Mouse (Mus musculus): ENCODE measurements at regions not wholly inside any gene's neighbourhood (a gene's known extent, or its start where the extent isn't known, plus 50 kb on each side); places are given as distances from the start of the nearest gene placed in this dataset.
A peak's percentile ranks its signal among the peaks of the same experiment; 100 is the strongest.

DNA sequence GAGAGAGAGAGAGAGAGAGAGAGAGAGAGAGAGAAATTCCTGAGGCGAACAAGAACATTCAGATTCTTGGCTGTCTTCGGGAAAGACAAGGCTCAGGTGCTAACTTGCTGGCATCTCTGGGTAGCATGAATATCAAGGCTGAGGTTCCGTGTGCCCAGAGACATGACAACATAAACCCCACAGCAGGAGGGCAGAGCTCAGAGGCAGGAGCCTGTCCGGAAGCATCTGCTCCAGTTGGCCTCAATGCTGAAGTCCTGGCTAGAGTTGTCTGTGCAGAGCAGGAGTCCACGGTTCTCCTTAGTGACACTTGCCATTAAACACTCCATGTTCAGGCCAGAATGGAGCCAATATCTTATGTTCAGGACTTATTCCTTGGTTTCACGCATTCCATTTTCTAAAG lies 555.6 kb downstream of the Plekhb2 start:
- intact Hi-C loops (cut with DNase I): no loop called here
- DNase-seq (ENCODE audit: low spot score in 2 of 2): no peak

DNA sequence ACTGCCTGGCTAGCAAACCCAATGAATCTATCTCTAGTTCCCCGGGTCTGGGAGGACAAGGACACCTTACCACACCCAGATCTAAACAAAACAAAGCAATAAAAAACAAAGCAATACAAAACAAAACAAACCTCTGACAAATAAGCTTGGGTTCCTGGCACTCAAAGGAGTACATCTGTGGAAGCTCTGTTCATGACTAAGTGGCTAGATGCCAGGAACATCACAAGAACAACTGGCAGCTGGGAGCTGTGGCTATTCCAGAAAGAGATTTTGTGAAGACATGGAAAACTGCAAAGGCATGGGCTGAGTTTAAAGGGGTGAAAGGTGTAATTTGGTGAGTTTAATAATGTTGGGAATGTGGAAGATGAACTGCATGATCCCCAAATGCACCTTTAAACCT lies 565.9 kb downstream of the Plekhb2 start:
- peak in 1 of 2 experiments; percentile 20 for DNase-seq (ENCODE audit: low spot score in 2 of 2)
- intact Hi-C loops (cut with DNase I): no loop called here

DNA sequence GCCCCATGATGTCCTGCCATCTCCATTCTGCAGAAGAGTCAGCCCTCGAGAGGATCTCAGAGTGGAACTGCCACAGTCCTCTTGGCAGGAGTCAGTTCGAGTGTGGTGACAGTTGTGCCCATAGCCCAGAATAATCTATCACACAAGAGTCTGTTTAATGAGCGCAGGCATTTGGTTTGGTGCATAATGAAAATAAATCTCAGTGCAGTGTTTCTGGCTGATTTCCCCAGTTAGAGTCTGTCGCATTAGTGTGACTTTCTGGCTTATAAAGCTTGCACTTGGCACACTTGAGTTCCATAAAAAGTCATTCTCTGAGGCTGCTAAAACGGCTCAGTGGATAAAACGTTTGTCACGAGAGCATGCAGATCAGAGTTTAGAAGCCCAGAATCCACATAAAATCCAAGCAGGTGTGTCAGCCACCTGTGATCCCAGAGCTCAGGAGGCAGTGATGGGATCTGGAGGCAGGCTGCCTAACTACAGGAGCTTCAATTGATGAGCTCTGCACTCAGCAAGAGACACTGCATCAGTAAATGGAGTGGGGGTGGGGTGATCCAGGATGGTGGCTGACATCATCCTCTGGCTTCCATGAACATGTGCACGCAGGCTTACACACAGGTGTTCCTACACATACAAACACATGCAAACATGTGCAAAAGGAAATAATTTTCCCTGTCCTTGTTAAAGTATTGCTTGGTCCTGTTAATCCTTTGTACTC lies 578.5 kb downstream of the Plekhb2 start:
- peak in 1 of 2 experiments; percentile 16 for DNase-seq (ENCODE audit: low spot score in 2 of 2)
- intact Hi-C loops (cut with DNase I): no loop called here

DNA sequence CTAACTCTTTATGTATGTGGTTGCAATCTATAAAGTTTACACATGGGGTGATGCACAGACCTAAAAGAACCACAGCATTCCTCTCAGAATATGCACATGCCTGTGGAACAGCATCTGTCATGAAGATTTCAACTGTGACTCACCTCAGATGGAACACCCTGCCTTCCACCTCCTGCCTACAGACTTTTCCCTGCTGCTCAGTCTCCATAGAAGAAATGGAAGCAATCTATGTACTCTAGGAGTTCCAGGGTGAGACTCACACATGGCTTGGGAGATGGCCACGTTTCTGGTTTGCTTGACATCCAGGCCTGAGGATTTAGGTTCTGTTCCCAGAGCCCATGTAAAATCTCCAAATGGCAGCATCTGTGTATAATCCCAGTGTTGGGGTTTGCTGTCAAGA lies 579.7 kb downstream of the Plekhb2 start:
- DNase-seq (ENCODE audit: low spot score in 2 of 2): peak in 1 of 2 experiments; percentile 78

DNA sequence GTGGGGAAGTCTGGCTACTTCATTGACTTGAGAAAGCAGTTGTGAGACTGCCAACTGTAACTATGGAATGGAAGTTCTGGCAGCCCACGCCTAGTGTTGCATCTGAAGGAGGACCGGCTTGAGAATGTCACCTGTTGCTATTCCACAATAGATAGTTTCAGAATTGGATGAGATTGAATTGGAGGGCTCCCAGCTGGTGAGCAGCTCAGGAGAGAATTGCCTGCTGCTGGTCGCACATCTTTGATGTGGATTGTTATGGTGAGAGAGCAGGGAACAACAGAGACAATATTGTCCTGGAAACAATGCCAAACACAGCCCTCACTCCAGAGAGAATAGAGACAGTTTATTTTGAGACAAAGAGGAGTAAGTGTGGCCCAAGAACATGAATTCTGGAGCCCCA lies 585.9 kb downstream of the Plekhb2 start:
- DNase-seq (ENCODE audit: low spot score in 2 of 2): peak in 1 of 2 experiments; percentile 33
- intact Hi-C loops (cut with DNase I): no loop called here

More for the DNA sequence above, 579.7 kb downstream of the Plekhb2 start:
- intact Hi-C loops (cut with DNase I): no loop called here

DNA sequence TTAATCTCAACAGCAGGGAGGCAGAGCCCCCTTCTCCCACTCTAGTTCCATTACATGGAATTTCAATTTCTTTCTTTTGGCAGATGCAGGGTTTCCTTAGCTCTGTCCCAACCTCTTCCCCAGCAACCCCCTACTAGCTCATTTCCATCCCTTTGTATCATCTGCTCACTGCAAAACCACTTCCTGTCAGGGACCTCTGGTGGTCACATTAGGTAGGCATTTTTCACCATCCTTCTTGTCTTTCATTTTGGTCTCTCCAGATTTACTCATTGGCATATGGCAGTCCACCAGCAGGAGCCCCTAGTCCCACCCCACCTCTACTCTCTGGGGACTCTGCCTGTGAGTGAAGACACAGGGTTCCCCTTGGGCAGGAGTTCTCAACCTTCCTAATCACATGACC lies 597.6 kb downstream of the Plekhb2 start:
- no peak for DNase-seq (ENCODE audit: low spot score in 2 of 2)
- intact Hi-C loops (cut with DNase I): no loop called here

DNA sequence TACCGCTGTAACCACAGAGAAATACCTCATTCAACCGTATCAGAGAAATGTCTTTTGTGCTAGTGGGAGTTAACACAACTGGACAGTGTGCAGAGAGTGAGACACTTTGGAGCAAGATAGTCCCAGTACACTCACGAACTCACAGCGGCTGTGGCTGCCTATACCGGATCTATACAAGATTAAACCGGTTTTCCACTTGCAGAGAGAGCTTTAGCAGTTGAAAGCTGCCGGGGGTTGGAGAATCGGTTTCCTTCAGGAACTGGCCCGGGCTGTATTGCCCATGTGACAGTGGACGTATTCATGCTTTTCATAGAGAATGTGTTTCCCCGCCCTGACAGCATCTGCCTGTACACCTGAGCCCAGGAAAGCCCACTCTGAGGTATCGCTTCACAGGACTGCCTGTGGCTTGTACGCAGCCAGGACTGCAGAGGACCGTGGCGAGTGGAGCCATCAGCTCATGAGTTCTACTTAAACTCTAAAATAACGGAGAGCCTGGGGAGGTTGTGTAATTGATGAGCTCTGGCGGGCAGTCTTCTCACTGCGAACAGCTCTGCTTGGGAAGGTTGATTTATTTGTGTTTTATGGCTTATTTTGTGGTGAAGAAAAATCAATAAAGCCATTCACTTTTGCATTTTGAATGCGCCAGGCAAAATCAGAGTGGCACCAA lies 602.8 kb downstream of the Plekhb2 start:
- intact Hi-C loops (cut with DNase I): no loop called here
- no peak for DNase-seq (ENCODE audit: low spot score in 2 of 2)

DNA sequence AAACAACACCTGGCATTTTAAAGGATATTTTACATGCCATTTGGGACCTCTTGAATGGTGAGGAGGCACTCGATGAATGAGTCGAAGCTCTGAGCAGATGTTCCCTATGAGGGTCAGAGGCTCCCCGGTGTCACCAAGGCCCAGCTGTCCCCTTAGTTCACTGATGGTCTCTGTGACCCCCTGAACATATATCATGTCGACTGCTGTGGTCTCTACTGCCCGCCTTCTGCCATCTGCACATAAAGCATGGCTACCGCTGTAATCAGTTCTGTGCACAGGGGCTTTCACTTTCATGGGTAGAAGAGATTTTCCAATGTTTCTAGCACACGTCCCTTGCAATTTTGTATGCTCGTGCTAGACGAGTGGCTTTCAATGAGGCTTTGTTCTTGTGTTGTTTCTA lies 607.8 kb downstream of the Plekhb2 start:
- no peak for DNase-seq (ENCODE audit: low spot score in 2 of 2)
- intact Hi-C loops (cut with DNase I): no loop called here

DNA sequence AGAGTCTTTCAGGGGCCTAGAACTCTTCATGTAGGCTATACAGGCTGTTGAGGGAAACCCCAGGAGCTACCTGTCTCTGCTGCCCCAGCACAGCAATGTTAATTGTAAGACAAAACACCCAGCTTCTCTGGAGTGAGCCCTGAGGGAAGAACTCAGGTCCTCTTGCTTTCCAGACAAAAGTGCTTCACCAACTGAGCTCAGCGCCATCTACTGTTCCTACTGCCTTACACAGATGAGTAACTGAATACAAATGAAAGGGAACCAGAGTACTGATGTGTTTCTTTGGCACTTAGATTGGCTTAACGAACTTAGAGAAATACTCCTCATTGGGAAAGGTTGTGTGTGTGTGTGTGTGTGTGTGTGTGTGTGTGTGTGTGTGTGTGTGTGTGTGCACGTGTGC lies 603.1 kb upstream of the Hs6st1 start:
- DNase-seq (ENCODE audit: low spot score in 2 of 2): peak; percentile 14 to 60
- intact Hi-C loops (cut with DNase I): loop anchor here (5.0 kb wide), 1 partner anchor 433 kb away; no protein-coding TSS in a partner anchor

DNA sequence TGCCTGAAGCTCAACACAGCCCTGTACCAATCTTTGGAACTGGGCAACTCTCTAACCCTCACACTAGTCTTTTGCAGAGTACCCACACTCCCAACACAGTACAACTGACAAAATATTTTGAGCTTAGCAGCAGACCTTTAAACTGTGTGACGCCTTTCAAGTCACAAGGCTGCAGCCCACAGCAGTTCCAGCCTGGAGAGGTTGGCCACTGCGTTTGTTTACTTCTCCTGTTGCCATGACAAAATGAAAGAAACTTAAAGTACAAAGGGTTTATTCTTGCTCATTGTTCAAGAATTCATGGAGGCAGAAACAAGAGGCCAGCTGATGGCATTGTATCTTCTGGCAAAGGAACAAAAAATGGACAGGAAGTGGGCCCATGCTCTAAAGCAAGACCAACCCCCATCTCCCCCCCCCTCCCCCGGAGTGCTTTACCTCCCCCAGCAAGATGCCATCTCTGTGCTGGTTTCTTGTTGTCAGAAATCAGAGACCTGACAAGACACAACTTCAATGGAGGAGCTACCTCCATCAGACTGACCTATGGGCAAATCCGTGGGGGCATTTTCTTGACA lies 598.9 kb upstream of the Hs6st1 start:
- no peak for DNase-seq (ENCODE audit: low spot score in 2 of 2)
- intact Hi-C loops (cut with DNase I): loop anchor here (5.0 kb wide), 1 partner anchor 437 kb away; no protein-coding TSS in a partner anchor

DNA sequence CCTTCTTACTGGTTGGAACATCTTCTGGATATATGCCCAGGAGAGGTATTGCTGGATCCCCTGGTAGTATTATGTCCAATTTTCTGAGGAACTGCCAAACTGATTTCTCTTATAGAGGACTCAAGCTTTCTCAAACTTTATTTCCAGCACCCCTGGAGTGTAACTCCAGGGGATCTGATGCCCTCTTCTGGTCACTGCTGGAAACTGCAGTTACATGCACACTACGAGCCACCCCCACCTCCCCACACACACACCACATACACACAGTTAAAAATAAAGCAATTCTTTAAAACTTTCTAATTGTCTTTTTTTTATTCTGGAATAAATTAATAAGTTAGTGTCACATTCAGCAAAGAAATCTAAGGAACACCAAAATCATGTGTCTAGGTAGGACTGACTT lies 589.9 kb upstream of the Hs6st1 start:
- intact Hi-C loops (cut with DNase I): loop anchor here (10.0 kb wide), 1 partner anchor 583 kb away; no protein-coding TSS in a partner anchor
- no peak for DNase-seq (ENCODE audit: low spot score in 2 of 2)

DNA sequence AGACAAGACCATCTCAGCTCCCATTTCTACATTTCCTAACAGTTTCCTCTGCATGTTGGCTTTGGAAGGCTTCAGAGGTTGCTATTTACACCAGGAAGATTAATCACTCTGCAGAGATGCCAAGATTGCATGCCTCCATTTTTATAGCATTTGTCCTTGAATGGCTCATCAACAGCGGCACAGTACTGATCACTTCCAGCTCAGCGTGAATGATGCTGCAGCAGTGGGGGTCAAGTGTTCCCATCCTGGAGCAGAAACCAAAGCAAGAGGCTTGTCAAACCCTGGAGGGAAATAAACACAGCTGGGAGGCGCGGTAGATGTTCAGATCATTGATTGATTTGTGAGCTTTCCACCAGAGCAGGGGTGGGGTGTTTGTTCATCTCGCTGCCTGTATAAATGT lies 572.2 kb upstream of the Hs6st1 start:
- intact Hi-C loops (cut with DNase I): no loop called here
- DNase-seq (ENCODE audit: low spot score in 2 of 2): peak in 1 of 2 experiments; percentile 43

DNA sequence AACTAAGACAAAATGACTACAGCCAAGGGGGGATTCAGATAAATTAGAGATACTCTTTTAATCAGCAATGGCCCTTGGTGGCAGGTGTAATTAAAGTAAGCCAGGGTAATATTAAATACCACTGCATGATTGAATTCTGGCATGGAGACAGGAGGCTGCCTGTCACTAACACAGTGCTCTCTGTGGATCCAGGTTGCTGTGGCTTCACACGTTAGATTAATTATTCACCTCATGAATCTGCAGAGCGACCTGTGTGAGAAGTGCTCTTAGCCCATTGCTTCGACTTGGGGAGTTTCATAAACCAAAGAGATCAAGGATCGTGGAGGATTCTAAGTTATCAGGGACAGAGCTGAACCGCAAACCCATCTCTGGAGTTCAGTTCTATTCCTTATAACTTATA lies 545.2 kb upstream of the Hs6st1 start:
- DNase-seq (ENCODE audit: low spot score in 2 of 2): no peak
- intact Hi-C loops (cut with DNase I): loop anchor here (5.0 kb wide), 1 partner anchor 234 kb away; no protein-coding TSS in a partner anchor

DNA sequence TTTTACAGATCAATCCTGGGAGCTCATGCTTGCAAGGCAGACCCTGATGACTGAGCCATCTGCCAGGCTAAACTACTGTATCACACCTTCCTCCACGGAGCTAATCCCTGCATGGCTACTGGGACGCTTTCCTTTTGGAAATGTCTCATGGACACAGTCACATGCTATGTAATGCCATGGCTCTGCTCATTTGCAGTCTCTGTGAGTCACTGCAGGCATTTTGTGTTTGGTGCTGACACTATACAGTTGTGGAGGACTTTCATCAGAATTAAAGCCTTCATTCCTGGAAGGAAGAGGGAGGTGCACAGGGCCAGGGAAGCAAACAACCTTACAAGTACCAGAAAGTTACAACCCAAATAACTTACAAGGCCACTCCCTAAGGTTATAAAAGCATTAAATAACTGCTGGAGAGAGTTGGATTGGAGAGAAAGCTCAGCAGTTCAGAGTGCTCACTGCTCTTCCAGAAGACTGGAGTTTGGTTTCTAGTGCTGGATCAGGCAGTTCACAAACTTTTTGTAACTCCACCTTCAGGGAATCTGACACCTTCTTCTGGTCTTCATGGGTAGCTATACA lies 544.3 kb upstream of the Hs6st1 start:
- intact Hi-C loops (cut with DNase I): loop anchor here (5.0 kb wide), 1 partner anchor 233 kb away; no protein-coding TSS in a partner anchor

DNA sequence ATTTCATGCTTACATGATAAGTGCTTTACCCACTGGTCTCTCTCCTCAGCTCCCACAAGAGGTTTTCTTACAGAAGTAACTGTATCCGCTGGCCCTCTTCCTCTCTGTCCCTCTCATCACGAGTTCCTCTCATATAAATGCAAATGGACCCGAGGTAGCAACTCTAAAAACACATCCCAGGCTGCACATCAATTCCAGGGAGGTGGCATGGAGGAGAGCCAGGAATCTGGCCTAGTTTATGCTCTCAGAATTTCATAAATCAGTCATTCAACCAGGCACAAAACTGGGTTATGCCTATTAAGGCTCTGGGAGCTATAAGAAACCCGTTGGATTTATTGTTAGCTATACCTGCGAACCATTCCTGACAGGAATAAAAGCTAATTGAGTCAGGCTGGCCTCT lies 543.4 kb upstream of the Hs6st1 start:
- intact Hi-C loops (cut with DNase I): loop anchor here (5.0 kb wide), 1 partner anchor 233 kb away; no protein-coding TSS in a partner anchor
- DNase-seq (ENCODE audit: low spot score in 2 of 2): peak in 1 of 2 experiments; percentile 83

More for the DNA sequence above, 544.3 kb upstream of the Hs6st1 start:
- DNase-seq (ENCODE audit: low spot score in 2 of 2): peak in 1 of 2 experiments; percentile 69

DNA sequence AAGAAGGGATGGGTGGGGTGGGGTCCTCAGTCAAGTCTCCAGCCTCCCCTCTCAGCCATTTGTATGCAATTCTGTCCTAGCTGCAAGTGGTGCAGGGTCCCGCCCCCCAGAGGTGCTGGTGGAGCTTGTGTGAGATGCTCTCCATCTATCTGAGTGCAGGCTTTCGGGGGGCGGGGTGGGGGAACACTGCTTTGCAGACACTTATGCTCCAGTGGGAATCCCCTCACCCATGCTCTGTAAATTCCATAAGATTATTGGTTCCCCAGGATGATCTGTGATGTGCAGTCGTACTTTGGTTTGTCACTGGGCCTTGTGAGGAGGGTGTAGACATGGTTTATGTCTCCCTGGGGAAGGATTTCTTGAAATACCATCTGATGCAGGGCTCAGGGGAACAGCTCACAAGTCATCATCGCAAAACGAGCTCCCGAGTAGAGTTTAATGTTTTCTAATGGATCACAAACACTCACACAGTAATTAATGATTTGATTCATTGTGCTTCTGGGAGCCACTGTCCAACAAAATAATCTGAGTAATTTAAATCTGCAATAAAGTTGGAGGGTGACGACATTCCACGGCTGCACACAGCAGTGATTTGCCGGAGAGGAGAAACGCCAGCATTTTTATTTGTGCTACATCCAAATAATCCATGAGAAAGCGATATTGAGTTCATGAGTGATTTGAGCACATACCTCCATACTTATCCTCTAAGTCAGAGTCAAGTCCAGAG lies 540.3 kb upstream of the Hs6st1 start:
- intact Hi-C loops (cut with DNase I): no loop called here
- no peak for DNase-seq (ENCODE audit: low spot score in 2 of 2)

DNA sequence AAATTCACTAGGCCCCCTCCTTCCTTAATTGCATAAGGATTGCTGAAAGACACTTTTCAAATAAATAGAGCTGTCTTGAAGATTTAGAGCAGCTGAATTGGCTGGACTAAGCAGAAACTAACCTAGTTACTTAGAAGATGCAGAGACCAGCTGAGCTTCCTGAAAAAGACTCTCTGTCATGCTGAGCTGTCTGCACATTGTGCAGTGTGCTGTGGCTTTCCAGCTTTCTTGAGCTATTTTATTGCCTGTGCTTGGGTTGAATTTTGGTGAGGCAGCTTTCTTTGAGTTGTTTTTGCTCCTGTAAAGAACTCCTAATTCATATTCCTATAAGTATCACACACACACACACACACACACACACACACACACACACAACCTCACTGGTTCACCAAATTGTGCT lies 532.7 kb upstream of the Hs6st1 start:
- peak in 1 of 2 experiments; percentile 80 for DNase-seq (ENCODE audit: low spot score in 2 of 2)
- intact Hi-C loops (cut with DNase I): no loop called here

DNA sequence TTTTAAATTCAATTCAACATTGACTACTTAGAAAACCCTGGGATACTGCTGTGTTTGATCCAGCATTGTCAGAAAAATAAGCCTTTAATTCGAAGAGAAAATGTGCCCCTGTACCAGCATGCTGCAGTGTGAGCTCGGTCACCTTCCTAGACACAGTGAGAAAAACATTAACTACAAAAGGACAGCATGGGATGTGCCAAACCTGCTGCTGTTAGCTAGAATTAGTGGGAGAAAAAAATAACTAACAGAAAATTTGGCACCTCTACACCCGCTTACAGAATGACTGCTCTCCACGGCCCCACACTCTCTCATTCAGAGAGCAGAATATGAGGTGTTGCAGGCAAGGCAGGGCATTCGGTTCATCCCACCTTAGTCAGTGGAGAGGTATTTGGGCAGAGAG lies 531.9 kb upstream of the Hs6st1 start:
- intact Hi-C loops (cut with DNase I): no loop called here
- DNase-seq (ENCODE audit: low spot score in 2 of 2): peak in 1 of 2 experiments; percentile 34

DNA sequence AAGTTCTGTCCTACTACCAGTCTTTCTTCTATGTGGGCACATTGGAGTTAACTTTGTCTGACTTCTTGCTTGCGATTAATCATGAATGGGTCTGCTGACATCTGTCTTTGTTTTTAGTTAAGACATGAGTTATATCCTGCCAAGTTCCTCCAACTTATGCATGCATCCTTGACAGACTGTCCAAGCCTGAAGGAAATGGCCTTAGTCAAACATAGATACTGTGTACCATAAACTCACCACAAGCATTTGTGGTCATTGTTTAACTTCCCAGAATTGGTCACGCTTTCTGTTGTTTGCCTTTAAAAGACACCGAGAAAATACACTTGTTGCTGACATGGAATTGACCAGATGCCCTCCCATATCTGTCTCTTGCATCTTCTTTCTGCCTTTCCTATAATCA lies 519.4 kb upstream of the Hs6st1 start:
- no peak for DNase-seq (ENCODE audit: low spot score in 2 of 2)
- intact Hi-C loops (cut with DNase I): no loop called here

All from left cerebral cortex, postnatal 25 days (tissue).